Mouse (Mus musculus) cerebral cortex, adult 2 months (tissue): Measurements from ENCODE around the gene Ezh1.

Experiments used
- WGBS: fragments of 180-500 bp; shearing (Covaris S2); methylation state at CpG from one replicate; pipeline ENCODE4 v1.1.7; 2018; 5-methylcytosine and 5-hydroxymethylcytosine counted together

Ezh1 gene

GRCm38 (mm10) chr11:101180261-101180660 is 46.0 kb downstream of the Ezh1 start:
- WGBS = 84% methylated on average over 17 of the region's 17 CpGs

GRCm38 (mm10) chr11:101179306-101179705 is 47.0 kb downstream of the Ezh1 start:
- 80% methylated on average over 15 of the region's 15 CpGs for WGBS

- WGBS = 61% methylated on average over 36 of the region's 36 CpGs
Observed at GRCm38 (mm10) chr11:101178061-101179058, 47.9 kb downstream of the Ezh1 start.

GRCm38 (mm10) chr11:101176933-101177773 is 49.1 kb downstream of the Ezh1 start:
- WGBS = 30% methylated on average over 22 of the region's 22 CpGs

GRCm38 (mm10) chr11:101176117-101176691 is 50.1 kb downstream of the Ezh1 start:
- WGBS = 2% methylated on average over 25 of the region's 25 CpGs

DNA sequence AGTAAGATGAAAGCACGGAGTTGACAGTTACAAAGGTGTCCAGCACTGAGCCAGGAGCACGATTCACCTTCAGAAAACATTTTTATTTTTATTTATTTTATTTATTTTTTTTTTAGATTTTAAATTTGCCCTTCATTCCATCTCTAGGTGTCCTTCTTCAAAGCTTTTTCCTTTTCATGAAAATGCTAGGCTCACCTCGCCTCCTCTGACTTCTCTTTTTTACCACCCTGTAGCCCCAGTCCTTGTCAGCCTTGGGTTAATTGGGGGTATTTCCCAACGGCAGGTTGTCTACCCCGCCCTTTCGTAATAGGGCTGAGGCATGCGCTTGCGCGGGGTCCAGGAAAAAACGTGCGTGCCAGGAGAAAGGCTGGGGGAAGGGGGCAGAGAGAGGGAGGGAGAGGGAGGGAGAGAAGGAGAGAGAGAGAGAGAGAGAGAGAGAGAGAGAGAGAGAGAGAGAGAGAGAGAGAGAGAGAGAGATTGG is 50.6 kb downstream of the Ezh1 start:
- WGBS = 9% methylated on average over 11 of the region's 11 CpGs

DNA sequence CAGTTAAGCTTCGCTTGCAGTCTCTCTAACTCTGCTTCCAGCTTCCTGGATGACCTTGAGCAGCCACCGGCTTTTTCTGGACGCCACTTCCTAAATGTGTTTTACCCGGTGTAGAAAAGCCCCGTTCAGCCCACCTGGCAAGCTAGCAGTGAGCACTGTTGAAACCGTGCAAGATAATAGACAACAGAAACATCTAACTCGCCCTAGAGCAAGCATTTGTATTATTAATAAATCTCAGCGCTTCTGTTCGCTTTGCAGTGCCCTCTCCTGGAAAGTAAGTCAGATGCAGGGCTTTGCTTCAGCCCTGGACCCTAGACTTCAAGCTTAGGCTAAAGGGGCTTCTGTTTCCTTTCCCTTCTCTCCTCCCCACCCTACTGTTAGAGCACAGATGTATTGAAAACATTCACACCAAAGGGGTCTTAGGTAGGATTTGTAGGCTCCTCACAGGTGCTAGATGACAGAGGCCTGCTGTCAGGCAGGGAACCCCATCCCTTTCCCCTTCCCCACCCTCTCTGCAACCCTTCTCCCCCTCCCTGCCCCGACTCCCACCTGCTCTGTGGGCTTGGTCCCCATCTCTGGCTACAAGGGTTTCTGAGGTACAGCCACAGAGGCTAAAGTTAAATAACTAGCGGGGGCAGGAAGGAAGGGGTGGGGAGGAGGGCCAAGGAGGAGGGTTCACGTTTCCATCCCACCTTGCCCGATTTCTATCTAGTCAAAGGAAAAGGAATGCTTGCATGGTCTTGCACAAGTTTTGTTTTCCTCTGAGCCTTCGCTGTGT is 51.2 kb downstream of the Ezh1 start, which contains the start of gene Ccr10:
Gene Ccr10, minus strand, starts transcription at position 593 of the 778 bp plus-strand sequence.
- 23% methylated on average over 14 of the region's 14 CpGs for WGBS

DNA sequence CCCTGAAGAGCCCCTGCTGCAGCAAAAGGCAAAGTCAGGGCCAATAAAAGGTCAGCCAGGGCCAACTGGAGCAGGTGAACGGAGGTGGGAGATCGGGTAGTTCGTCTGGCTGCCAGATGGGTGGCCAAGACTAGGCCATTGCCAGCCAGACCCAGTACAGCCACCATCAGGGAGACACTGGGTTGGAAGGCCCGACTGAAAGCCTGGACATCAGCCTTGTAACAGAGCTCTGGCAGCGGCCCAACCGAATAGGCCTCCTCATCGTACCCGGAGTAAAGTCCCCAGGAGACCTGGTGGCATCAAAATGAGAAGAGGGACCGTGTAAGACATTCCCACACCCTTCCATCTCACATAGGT is 51.9 kb downstream of the Ezh1 start:
- WGBS = 40% methylated on average over 9 of the region's 9 CpGs

DNA sequence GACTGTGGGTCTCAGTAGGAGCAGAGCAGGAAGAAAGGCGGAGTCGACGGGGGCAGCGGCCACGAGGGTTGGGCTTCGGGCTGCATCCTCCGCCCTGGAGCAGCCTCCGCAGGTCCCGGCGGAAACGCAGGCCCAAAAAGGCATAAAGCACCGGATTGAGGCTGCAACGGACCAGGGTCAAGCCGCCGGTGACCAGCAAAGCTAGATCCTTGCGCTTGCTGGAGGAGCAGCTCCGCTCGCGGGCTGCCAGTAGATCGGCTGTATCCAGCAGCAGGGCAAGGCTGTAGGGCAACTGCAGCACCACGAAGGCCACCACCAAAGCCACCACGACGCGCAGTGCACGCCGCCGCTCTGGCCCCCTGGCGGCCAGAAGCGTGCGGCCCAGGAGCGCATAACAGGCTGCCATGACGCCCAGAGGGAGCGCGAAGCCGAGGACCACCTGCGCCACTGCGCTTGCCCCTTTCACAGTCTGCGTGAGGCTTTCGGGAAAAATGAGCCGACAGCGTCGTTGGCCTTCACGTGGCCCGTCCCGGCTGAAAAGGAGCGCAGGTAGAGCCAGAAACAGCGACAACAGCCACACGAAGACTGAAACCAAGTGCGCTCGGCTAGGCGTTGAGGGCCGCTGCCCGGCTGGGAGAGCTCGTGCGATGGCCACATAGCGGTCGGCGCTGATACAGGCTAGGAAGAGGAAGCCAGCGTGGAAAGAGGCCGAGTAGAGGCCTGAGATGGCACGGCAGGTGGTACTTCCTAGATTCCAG is 52.5 kb downstream of the Ezh1 start:
- 7% methylated on average over 61 of the region's 61 CpGs for WGBS

DNA sequence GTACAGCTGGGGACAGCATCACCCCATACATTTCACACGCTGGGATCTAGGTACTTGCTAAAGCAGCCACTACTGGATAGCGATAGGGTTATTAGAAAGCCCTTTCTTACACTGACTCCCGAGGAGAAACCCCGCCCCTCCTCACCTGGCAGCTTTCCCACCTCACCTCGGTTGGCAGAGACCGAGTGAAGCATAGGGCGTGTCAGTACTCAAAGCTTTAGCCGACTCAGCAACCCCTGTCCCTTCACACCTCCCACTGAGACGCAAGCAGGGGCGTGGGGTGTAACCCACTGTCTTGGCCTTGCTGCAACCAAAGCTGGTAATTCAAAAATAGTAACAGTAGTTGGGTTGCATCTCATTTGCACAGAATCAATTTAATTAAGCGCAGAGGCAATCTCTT is 53.2 kb downstream of the Ezh1 start:
- WGBS = 18% methylated on average over 11 of the region's 11 CpGs

DNA sequence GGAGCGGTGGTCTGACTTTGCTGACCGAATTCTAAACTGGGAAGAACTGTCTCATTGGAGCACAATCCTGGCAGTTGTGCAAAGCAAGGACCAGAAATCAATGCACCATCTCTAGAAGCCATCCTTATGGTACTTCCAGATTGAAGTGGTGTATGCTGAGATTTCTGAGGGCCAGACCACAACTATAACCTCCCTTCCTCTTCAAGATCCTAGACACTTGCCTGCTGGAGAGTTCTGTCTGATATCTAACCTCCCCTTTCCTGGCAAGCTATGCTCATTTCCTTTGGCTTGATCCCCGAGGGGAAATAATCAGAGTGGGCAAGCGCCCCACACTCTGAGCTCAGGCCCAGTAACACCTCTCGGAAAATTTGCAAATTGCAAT is 53.8 kb downstream of the Ezh1 start:
- 12% methylated on average over 5 of the region's 5 CpGs for WGBS

DNA sequence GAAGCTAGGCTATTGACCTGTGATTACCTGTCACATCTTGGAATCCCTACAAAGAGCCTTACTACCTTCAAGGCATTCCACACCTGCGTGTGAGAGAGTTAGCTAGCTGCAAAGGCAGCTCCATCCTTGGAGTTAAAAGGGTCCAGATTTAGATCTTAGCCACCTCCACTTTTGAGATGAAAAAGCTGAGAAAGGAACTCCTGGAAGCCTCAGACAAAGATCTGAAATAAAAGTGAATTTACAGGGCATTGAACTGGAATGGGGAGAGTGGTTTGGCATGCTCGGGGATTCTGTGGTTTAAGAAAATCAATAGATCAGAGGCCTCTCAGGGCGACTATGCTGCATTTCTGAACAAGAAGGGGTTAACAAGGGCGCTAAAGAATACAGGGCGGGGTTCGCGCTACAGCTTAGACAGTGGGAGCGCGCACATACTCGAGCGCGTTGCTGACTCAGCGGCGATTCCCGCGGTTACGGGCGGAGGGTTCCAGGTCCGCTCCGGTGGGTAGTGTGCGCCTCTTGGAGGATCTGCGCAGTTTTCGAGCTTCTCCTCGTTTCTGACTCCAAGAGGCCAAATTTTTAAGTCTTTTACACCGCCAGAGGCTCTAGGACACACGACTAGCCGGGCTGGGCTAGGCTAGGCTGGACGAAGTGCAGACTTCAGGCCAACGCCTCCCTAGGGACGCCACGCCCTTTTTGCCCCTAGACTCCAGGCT is 54.4 kb downstream of the Ezh1 start:
- WGBS = under 1% methylated on average over 31 of the region's 31 CpGs

DNA sequence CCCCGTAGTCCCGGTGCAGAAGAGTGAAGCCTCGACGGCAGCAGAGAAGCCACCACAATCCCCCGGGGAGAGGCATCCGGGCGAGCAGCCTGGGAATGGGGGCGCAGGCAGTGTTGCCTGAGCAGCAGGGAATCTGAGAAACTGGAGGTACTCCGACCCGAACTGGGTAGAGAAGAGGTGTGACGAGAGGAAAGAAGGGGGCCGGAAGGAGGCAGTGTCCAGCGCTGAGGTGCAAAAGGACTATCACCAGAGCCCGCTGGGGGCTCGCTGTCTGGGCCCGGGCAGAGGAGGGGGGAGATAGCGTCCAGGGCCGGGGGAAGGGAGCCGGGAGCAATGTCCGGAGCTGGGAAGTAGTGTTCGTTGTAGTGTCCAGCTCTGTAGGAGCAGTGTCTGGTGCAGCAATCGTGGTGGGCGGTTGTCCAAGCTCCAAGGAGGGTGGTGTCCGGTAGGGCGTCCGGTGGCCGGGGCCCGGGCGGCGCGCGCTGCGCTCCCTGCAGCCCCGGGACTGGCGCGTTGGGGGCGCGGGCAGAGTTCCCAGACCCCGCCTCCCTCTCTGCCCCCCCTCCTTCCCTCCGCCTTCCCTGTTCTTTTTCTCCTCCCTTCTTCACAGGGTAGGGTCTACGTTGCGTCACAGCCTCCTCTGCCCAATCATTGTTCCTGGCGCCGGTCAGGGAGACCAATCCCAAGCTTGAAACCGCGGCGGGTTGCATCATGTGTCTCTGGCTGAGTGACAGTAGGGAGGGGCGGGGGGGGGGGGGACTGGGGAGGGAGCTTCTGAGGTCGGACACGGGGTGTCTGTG is 55.3 kb downstream of the Ezh1 start, which contains the start of gene Plekhh3:
Gene Plekhh3, minus strand, starts transcription at position 541 of the 800 bp plus-strand sequence.
- WGBS = 1% methylated on average over 46 of the region's 50 CpGs

DNA sequence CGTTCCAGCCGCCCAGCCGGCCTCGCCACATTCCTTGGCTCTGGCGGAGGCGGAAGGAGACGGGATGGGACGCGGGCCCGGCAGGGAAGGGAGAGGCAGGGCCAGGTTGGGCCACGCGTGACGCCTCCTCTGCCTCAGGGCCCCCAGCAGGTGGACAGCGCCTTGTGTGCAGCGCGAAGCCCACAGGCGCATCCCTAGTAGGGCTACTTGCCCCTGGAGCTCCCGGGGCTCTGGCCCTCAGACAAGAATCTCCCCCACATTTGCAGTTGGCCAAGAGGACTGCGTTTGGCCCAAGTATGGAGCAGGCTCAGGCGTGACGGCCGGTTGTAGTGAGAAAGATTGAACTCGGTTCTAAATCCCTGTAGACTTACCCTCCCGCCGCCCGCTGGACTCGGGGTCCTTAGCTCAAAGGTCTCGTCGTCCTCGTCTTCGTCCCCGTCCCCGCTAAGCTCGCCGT is 55.9 kb downstream of the Ezh1 start, which contains the start of gene Cntnap1:
Gene Cntnap1, plus strand, starts transcription at position 170 of the 457 bp plus-strand sequence.
- WGBS = under 1% methylated on average over 35 of the region's 35 CpGs

DNA sequence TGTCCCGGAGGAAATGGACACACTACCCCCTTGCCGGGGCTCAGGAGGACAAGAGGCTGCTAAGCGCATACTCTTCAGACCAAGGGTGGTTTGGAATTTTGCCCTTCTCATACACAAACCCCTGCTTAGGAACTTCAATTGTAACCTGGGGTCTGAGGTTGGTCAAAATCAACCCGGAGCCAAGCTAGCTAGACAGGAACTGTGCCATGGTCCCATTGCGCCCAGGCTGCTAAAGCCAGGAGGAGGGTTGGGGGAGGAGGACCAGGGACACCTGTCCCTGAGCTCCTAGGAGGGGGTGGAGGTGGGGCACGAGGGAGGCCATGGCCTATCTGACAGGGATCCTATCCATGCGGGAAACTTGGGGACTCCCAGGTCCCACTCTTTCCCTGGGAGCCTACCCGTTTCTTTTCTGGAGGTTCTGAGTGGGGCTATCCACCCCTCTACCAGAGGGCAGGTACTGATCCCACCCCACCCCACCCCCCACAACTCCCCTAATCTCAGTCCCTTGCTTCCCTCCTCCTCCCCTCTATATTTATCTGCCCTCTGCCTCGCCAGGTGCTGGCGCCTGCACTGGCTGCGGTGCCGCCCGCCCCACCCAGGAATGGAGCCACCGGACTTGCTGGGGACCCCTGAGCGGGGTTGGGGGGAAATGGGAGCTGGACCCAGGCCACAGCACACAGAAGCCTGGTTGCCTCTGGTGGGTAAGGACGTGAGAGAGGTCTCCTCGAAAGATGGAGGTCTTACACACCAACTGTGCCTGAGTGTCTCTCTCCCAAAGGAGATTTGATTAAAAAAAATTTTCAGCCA is 56.8 kb downstream of the Ezh1 start:
- WGBS = 31% methylated on average over 17 of the region's 17 CpGs

- WGBS = 78% methylated on average over 18 of the region's 18 CpGs
Observed at GRCm38 (mm10) chr11:101168301-101168980, 57.8 kb downstream of the Ezh1 start.

DNA sequence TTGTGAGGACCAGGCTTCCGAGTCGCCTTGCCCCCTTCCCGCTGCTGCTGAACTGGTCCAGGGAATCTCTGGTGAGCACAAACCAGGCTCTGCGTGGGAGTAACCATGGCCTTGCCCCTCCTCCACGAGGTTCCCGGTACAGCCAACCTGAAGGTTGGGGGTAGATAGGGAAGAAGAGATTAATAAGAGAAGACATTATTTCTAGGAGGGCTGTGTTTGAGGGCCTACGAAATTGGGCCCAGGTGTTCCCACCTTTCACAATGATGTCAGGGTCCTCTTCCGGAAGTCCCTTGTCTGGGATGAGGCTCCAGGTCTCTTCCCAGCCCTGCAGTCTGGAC is 58.3 kb downstream of the Ezh1 start:
- 78% methylated on average over 8 of the region's 8 CpGs for WGBS
